Mouse (Mus musculus) limb, embryonic 12.5 days (tissue): ENCODE results near the gene 1810049J17Rik. TPM values are rescaled to one million over a fixed set of nuclear protein-coding genes. Genes with fewer than 3 reads are reported as not detected.
A peak's percentile ranks its signal among the peaks of the same experiment; 100 is the strongest.

Experiments
- ATAC-seq: fragments of 200-750 bp; cut with Nextera tagmentation; 2 replicates; pipeline ENCODE4 v1.8.0; 2017; ENCODE audit warnings: low read depth, moderate TSS enrichment; ENCODE audit not compliant: insufficient number of reproducible peaks, insufficient read depth, low FRiP score, low TSS enrichment
- H3K27ac ChIP-seq: fragments of 300-500 bp; sonication (generic); 2 replicates; pipeline ENCODE4 v1.5.1; 2016; ENCODE audit warnings: mild to moderate bottlenecking, moderate library complexity
- H3K27me3 ChIP-seq: fragments of 300-500 bp; sonication (generic); 2 replicates; pipeline ENCODE4 v1.6.1; 2016; ENCODE audit warnings: mild to moderate bottlenecking, moderate library complexity
- H3K36me3 ChIP-seq: fragments of 300-500 bp; sonication (generic); 2 replicates; pipeline ENCODE4 v1.6.1; 2016; ENCODE audit warnings: mild to moderate bottlenecking, moderate library complexity
- H3K4me1 ChIP-seq: fragments of 300-500 bp; sonication (generic); replicated peaks from 2 replicates; pipeline ENCODE4 v1.6.1; 2016
- H3K4me2 ChIP-seq: fragments of 300-500 bp; sonication (generic); 2 replicates; pipeline ENCODE4 v1.6.1; 2016; ENCODE audit warnings: mild to moderate bottlenecking, moderate library complexity
- H3K4me3 ChIP-seq: fragments of 300-500 bp; sonication (generic); replicated peaks from 2 replicates; pipeline ENCODE4 v1.5.1; 2016; ENCODE audit warnings: mild to moderate bottlenecking
- H3K9ac ChIP-seq: fragments of 300-500 bp; sonication (generic); replicated peaks from 2 replicates; pipeline ENCODE4 v1.6.1; 2016; ENCODE audit warnings: mild to moderate bottlenecking, moderate library complexity
- H3K9me3 ChIP-seq: fragments of 300-500 bp; sonication (generic); 2 replicates; pipeline ENCODE4 v1.6.1; 2016; ENCODE audit warnings: mild to moderate bottlenecking, moderate library complexity
- WGBS: fragments of 180-500 bp; shearing (Covaris S2); methylation state at CpG from one replicate; pipeline ENCODE4 v1.1.7; 2016; 5-methylcytosine and 5-hydroxymethylcytosine counted together
- polyA plus RNA-seq: library from polyadenylated mRNA; unstranded; fragments of >200 nt; fragmentation: Nextera tagmentation; extraction: Ambion mirVana; gene quantifications from 2 replicates; pipeline ENCODE4 v1.2.1, GENCODE M21; 2016

The 1810049J17Rik gene
- polyA plus RNA-seq, 1 experiment from 2014 or later: 0.94 TPM

- Histone ChIP-seq H3K9me3 (no peaks in the 10 kb centered on the region), H3K4me3 (no peak overlapping the region), H3K4me2 (no peak overlapping the region), H3K27me3 (no peaks in the 10 kb centered on the region), H3K36me3 (no peaks in the 10 kb centered on the region), H3K4me1 (no peaks in the 10 kb centered on the region), H3K27ac (no peak overlapping the region), H3K9ac (no peak overlapping the region)
- ATAC-seq: no peak
- WGBS: 82% methylated on average over 4 of the region's 4 CpGs
Observed at GRCm38 (mm10) chr15:12307114-12307513, 14.6 kb downstream of the 1810049J17Rik start.

- Histone ChIP-seq H3K4me1 (no peaks in the 10 kb centered on the region), H3K9me3 (no peaks in the 10 kb centered on the region), H3K36me3 (no peaks in the 10 kb centered on the region), H3K4me3 (no peak overlapping the region), H3K9ac (no peak overlapping the region), H3K4me2 (no peak overlapping the region), H3K27ac (no peak overlapping the region), H3K27me3 (no peaks in the 10 kb centered on the region)
- no peak for ATAC-seq
- WGBS: 57% methylated on average over 8 of the region's 8 CpGs
Observed at GRCm38 (mm10) chr15:12306188-12307071, 15.3 kb downstream of the 1810049J17Rik start.

GRCm38 (mm10) chr15:12301771-12302170 is 19.9 kb downstream of the 1810049J17Rik start:
- Histone ChIP-seq H3K27ac (no peak overlapping the region), H3K36me3 (no peaks in the 10 kb centered on the region), H3K4me1 (no peaks in the 10 kb centered on the region), H3K9ac (no peak overlapping the region), H3K4me3 (no peak overlapping the region), H3K27me3 (no peaks in the 10 kb centered on the region), H3K4me2 (no peak overlapping the region), H3K9me3 (no peaks in the 10 kb centered on the region)
- 83% methylated on average over 3 of the region's 6 CpGs for WGBS
- no peak for ATAC-seq

- ATAC-seq: no peak
- WGBS: 82% methylated on average over 7 of the region's 7 CpGs
- Histone ChIP-seq H3K4me1 (no peaks in the 10 kb centered on the region), H3K36me3 (no peaks in the 10 kb centered on the region), H3K27me3 (no peaks in the 10 kb centered on the region), H3K27ac (no peak overlapping the region), H3K4me2 (no peak overlapping the region), H3K9ac (no peak overlapping the region), H3K4me3 (no peak overlapping the region), H3K9me3 (no peaks in the 10 kb centered on the region)
Observed at GRCm38 (mm10) chr15:12298231-12298737, 23.4 kb downstream of the 1810049J17Rik start.

GRCm38 (mm10) chr15:12296228-12296627 is 25.5 kb downstream of the 1810049J17Rik start:
- ATAC-seq: no peak
- no peak overlapping the region for H3K27ac ChIP-seq
- 55% methylated on average over 2 of the region's 2 CpGs for WGBS
- no peaks in the 10 kb centered on the region for H3K4me1 ChIP-seq
- H3K27me3 ChIP-seq: no peaks in the 10 kb centered on the region
- no peaks in the 10 kb centered on the region for H3K9me3 ChIP-seq
- no peak overlapping the region for H3K4me3 ChIP-seq
- no peak overlapping the region for H3K4me2 ChIP-seq
- H3K36me3 ChIP-seq: no peaks in the 10 kb centered on the region
- no peak overlapping the region for H3K9ac ChIP-seq

GRCm38 (mm10) chr15:12291757-12292156 is 29.9 kb downstream of the 1810049J17Rik start:
- H3K27me3 ChIP-seq: no peaks in the 10 kb centered on the region
- no peak overlapping the region for H3K9ac ChIP-seq
- H3K36me3 ChIP-seq: no peaks in the 10 kb centered on the region
- no peaks in the 10 kb centered on the region for H3K4me1 ChIP-seq
- ATAC-seq: no peak
- 95% methylated on average over 2 of the region's 2 CpGs for WGBS
- no peak overlapping the region for H3K27ac ChIP-seq
- no peak overlapping the region for H3K4me3 ChIP-seq
- no peaks in the 10 kb centered on the region for H3K9me3 ChIP-seq
- no peak overlapping the region for H3K4me2 ChIP-seq

GRCm38 (mm10) chr15:12290330-12290729 is 31.4 kb downstream of the 1810049J17Rik start:
- no peaks in the 10 kb centered on the region for H3K36me3 ChIP-seq
- H3K27me3 ChIP-seq: no peaks in the 10 kb centered on the region
- no peak overlapping the region for H3K9ac ChIP-seq
- H3K27ac ChIP-seq: no peak overlapping the region
- H3K4me2 ChIP-seq: no peak overlapping the region
- no peak for ATAC-seq
- H3K9me3 ChIP-seq: no peaks in the 10 kb centered on the region
- no peaks in the 10 kb centered on the region for H3K4me1 ChIP-seq
- WGBS: 86% methylated on average over 7 of the region's 7 CpGs
- H3K4me3 ChIP-seq: no peak overlapping the region

- Histone ChIP-seq H3K9me3 (no peaks in the 10 kb centered on the region), H3K27me3 (no peaks in the 10 kb centered on the region), H3K4me3 (no peak overlapping the region), H3K4me1 (no peaks in the 10 kb centered on the region), H3K4me2 (no peak overlapping the region), H3K9ac (no peak overlapping the region), H3K36me3 (no peaks in the 10 kb centered on the region), H3K27ac (0 out of 2 replicates have a peak overlapping the region, but pooled peaks have one; percentile 50)
- ATAC-seq: no peak
- WGBS: 76% methylated on average over 5 of the region's 5 CpGs
Observed at GRCm38 (mm10) chr15:12285535-12285809, 36.2 kb downstream of the 1810049J17Rik start.

GRCm38 (mm10) chr15:12284794-12285534 is 36.7 kb downstream of the 1810049J17Rik start:
- H3K4me1 ChIP-seq: no peaks in the 10 kb centered on the region
- H3K9me3 ChIP-seq: no peaks in the 10 kb centered on the region
- 79% methylated on average over 6 of the region's 6 CpGs for WGBS
- no peak overlapping the region for H3K4me2 ChIP-seq
- no peak for ATAC-seq
- H3K27ac ChIP-seq: 0 out of 2 replicates have a peak overlapping the region, but pooled peaks have one; percentile 50
- H3K27me3 ChIP-seq: no peaks in the 10 kb centered on the region
- H3K36me3 ChIP-seq: no peaks in the 10 kb centered on the region
- H3K4me3 ChIP-seq: no peak overlapping the region
- H3K9ac ChIP-seq: no peak overlapping the region

- H3K4me1 ChIP-seq: no peaks in the 10 kb centered on the region
- H3K27ac ChIP-seq: no peak overlapping the region
- ATAC-seq: no peak
Observed at GRCm38 (mm10) chr15:12279816-12280215, 41.9 kb downstream of the 1810049J17Rik start.

GRCm38 (mm10) chr15:12275091-12275623 is 46.5 kb downstream of the 1810049J17Rik start:
- Histone ChIP-seq H3K27me3 (no peaks in the 10 kb centered on the region), H3K27ac (no peak overlapping the region), H3K4me3 (no peak overlapping the region), H3K4me2 (no peak overlapping the region), H3K4me1 (no peaks in the 10 kb centered on the region), H3K9me3 (no peaks in the 10 kb centered on the region), H3K36me3 (peaks cover 12% of the 10 kb centered on the region), H3K9ac (no peak overlapping the region)
- ATAC-seq: no peak
- 93% methylated on average over 4 of the region's 4 CpGs for WGBS

More at GRCm38 (mm10) chr15:12279816-12280215, 41.9 kb downstream of the 1810049J17Rik start:
- no peaks in the 10 kb centered on the region for H3K36me3 ChIP-seq
- H3K9me3 ChIP-seq: no peaks in the 10 kb centered on the region
- WGBS: 96% methylated on average over 1 of the region's 1 CpGs
- no peak overlapping the region for H3K4me2 ChIP-seq
- no peak overlapping the region for H3K9ac ChIP-seq
- no peaks in the 10 kb centered on the region for H3K27me3 ChIP-seq
- no peak overlapping the region for H3K4me3 ChIP-seq
